Mouse (Mus musculus) inflammation-experienced regulatory T-cells, adult 16 weeks (primary cell): ENCODE results near the gene 9230112D13Rik. TPM values are rescaled to one million over a fixed set of nuclear protein-coding genes. Genes with fewer than 3 reads are reported as not detected.

Source experiments
- polyA plus RNA-seq: library from polyadenylated mRNA; unstranded; fragments of 100-300 nt; shearing (Covaris generic); gene quantifications from one replicate; pipeline ENCODE4 v1.2.1, GENCODE M21; 2017

The 9230112D13Rik gene
- polyA plus RNA-seq = not detected

DNA sequence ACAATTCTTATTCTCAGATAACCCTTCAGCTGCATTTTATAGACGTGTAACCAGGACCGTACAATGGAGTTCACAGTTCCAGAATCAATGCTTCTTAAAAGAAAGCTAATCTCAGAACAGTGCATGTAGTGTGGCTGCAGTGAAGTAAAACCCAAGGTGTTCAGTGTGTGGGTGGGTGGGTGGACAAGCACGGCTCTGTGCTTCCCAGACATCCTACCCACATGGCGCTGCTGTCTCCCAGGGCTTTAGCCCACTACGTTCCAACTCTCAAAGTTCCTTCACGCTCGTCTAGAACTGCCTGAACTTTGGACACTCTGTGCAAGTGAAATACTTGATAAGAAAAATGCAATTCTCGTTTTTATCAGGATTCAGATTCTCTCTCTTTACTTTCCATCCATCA, at the start of gene 9230112D13Rik:
TSS of gene 9230112D13Rik (minus strand) at position 101 of the 400 bp plus-strand sequence.

GRCm38 (mm10) chr14:34503325-34503647, 19.3 kb downstream of the 9230112D13Rik start, which contains the start of gene Bmpr1a:
Gene Bmpr1a, minus strand, starts transcription at chr14:34503341.

Other genes starting within 250 kb of the 9230112D13Rik start
- gene Shld2, start 212.3 kb downstream of the 9230112D13Rik start, polyA plus RNA-seq = 9.0 TPM
- gene Glud1, start 212.1 kb downstream of the 9230112D13Rik start, polyA plus RNA-seq = 13.6 TPM
- not detected for gene Fam25c, start 167.4 kb downstream of the 9230112D13Rik start, polyA plus RNA-seq
- gene Sncg, start 148.0 kb downstream of the 9230112D13Rik start, polyA plus RNA-seq = not detected
- gene Mmrn2, start 147.3 kb downstream of the 9230112D13Rik start, polyA plus RNA-seq = 0.12 TPM
- 0.37 TPM for gene Bmpr1a, start 19.5 kb downstream of the 9230112D13Rik start, polyA plus RNA-seq
- gene Ldb3, start 65.9 kb upstream of the 9230112D13Rik start, polyA plus RNA-seq = not detected
- gene Opn4, start 77.3 kb upstream of the 9230112D13Rik start, polyA plus RNA-seq = not detected
- gene Wapl, start 151.1 kb upstream of the 9230112D13Rik start, polyA plus RNA-seq = 18.4 TPM